Mouse (Mus musculus) cerebellum, adult 18-20 months (tissue): ENCODE data around the gene Rtn3.

Source experiments
- DNase-seq, 2 experiments: peaks; one replicate each; pipeline ENCODE4 v3.0.0; 2021

The Rtn3 gene

GRCm38 (mm10) chr19:7377639-7378038, 105.4 kb downstream of the Rtn3 start:
- DNase-seq, result no peak
